Mouse (Mus musculus) ovary, adult 18-20 months (tissue): Measurements from ENCODE around the gene Pitpnm1.
"Not testable (repeated sequence)": the region's sequence is repeated elsewhere in the genome, so short reads cannot be mapped to it uniquely, and the experiment has no call there.

Experiments used
- DNase-seq: peaks from one replicate; pipeline ENCODE4 v3.0.0; 2022; ENCODE audit warnings: low spot score, mixed read lengths

Gene Pitpnm1

DNA sequence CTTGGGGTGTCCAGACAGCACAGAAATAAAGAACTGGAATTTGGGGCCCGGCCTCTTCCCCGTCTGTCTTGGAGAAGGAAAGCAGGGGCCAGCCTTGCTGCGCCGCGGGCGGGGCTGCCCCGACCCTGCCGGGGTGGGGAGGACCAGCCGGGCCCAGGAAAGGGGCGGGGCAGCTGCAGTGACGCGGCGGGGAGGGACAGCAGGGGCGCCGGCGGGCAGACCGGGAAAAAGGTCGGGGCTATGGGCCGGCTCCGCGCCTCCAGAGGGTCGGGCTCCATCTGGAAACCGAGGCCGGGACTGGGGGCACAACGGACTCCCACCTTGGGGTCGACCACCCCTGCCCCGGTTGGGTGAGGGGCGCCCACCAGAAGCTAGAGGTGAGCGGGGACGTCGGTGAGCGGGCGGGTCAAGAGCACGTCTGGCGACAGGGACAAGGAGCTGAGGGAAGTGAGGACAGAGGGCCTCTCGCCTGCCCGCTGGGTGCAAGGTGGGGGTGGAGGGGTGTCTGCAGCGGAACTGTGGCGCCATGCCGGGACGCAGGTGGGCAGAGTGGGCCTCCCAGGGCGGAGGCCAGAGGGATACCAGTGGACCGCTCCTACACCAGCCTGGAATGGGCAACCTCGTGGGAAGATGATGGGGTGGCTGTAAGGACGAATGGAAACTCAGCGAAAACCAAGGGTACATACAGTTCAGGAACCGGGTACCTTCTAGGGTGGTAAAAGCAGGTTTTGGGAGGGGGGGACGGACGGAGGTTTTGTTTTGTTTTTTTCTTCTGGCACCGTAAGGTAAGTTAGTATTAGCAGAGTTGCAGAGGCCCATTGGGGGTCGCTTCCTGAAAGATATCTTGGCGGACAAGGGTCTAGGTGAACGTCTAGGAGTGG is at the start of gene Pitpnm1:
TSS of gene Pitpnm1 (plus strand) at position 162 of the 881 bp plus-strand sequence.
- peak; percentile 63 for DNase-seq

DNA sequence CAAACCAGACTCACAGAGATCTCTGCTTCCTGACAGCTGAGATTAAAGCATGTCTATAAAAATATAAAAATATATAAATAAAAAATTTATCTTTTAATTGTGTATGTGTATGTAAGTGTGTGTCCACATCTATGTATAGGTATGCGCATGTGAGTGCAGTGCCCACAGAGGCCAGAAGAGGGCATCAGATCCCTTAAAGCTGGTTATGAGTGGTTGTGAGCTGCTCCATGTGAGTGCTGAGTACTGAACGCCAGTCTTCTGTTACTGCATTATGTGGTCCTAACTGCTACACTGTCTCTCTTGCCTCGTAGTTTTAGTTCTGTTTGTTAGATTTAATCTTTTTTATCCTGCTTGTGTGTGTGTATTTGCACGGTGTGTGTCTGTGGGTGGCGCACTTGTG is 48.8 kb upstream of the Pitpnm1 start:
- no peak for DNase-seq

GRCm38 (mm10) chr19:4051741-4052515 is 47.9 kb upstream of the Pitpnm1 start:
- no peak for DNase-seq

DNA sequence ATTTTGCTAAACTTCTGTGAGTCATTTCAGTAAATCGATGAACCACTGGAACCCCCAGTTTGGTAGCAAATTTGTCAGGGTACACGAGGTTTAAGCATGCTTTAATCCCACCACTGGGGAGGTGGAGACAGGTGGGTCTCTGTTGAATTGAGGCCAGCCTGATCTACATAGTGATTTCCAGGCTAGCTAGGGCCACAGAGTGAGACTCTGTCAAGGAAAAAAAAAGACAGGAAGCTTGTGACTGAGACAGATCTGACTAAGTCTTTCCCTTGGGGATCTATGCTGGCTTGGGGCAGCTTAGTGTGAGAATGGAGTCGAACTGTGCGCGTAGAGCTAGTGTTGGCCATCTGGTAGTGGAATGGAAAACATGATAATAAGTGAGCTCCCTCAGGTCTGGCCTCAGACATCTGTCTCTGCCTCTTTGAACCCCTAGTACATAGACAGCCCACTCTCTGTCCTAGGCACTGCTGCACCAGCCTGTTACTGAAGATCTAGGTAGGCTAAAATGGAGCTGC is 47.2 kb upstream of the Pitpnm1 start:
- DNase-seq: no peak

- no peak for DNase-seq
Measured at GRCm38 (mm10) chr19:4054613-4055012, 45.2 kb upstream of the Pitpnm1 start.

DNA sequence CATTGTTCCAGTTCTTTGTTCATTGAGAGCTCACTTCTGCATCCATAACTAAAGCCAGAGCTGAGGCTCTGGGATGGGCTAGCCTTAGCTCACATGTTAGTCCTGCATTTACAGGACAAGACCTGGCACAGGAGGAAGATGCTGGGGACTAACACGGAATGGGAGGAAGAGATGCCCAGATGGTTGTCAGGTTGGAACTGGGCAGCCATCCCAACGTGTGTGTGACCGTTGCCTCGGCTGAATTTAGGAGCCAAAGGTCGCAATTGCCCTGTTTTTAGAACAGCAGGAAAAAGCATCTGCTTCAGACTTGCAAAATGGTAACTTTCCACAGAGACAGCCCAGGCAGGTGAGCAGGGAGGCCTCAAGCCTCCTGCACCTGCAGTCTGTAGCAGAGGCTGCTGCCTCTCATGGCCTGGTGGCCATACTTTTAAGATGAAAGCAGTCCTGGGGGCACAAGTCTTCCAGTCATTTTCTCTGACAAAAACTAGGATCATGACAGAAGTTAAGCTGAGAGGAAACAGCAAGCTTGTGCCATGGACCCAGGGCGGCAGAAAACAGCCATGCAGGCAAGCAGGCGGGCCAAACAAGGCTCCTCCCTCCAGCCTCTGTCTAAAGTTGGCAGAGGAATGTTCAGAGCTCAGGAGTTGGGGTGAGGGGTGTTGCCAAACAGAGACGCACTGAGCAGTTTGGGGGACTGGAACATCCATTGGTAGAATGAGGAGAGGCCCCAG is 44.4 kb upstream of the Pitpnm1 start:
- DNase-seq: no peak

DNA sequence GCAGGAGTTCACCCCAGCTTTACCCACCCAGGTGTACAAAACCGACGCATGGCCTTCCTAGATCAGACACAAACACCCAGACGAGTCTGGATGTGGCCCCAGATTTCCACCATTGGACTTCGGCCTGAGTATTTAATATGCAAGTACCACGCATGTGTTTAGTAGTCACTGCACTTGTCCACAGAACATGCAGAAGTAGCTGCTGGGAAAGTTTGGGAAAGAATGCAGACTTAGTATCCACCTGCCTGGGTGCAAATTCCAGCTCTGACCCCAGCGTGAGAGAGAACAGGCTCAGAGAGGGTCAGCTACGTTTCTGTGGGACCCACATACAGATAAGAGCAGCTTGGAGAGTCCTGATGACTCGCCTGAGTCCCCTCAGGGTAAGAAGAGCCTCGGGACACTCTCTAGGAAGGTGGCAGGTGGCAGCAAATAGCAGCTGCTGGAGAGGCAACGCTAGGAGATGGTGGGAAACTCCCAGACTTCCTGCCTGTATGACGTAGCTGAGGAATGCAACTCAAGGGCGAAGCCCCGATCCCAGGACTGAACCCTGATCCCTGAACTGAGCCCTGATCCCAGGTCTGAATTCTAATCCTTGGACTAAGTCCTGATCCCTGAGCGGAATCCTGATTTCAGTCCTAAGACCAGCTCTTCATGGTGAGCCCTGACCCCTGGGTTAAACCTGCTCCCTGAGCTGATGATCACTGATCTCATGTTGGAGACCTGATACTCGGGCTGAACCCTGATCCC is 43.7 kb upstream of the Pitpnm1 start:
- no peak for DNase-seq

- no peak for DNase-seq
Measured at GRCm38 (mm10) chr19:4056727-4057126, 43.1 kb upstream of the Pitpnm1 start.

DNA sequence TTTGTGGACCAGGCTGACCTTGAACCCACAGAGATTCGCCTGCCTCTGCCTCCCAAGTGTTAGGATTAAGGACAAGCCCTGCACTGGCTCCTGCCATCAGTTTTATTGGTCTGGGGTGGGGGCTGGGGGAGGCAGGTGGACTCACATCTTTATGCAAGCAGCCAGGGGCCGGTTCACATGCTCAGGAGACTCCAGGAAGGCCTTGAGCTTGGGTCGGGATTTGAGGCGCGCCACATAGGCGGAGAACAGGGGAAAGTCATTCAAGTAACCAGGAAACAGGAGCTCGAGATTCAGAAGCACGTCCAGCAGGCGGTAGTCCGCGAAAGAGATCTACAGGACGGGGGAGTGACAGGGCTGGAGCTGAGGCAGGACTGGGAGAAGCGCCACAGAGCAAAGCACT is 42.4 kb upstream of the Pitpnm1 start:
- DNase-seq: no peak

DNA sequence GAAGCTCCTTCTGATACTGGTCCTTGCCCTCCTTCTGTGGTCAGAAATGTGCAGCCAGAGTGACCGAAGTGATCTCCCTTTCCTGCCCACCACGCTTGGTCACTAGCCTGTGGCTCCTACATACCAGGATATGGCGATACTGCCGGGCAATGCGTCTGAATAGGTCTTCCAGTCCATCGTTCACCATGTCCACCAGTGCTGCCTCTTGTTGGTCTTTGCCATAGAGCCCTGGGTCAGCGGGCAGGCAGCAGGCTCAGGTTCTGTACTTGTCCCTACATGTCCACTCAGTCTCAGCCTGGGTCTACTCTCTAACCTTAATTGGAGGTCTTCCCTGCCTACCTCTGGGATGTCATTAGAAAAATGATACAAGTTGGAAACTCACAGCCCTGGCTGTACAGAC is 41.8 kb upstream of the Pitpnm1 start:
- DNase-seq: no peak

DNA sequence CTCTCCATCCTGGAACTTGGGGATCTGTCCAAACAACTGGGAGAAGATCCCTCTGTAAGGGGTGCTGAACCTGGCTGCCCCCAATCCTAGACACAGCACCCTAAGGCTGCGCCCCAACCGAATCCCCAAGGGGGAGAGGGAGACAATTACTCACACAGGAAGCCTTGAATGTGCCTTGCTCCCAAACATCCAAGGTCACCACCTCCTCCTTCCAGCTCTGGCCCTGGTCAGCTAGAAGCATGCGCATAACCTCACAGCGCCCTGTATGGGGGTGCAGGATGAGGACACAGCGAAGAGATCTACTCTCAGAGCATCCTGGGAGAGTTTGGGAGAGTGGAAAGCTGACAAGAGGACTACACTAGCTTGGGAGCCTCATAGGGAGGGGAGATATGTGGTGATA is 41.2 kb upstream of the Pitpnm1 start:
- peak; percentile 60 for DNase-seq

GRCm38 (mm10) chr19:4059069-4059740 is 40.6 kb upstream of the Pitpnm1 start, which contains the start of gene Gstp3:
TSS of gene Gstp3 (minus strand) at chr19:4059569.
- no peak for DNase-seq

GRCm38 (mm10) chr19:4060044-4060898 is 39.5 kb upstream of the Pitpnm1 start:
- DNase-seq: not testable (repeated sequence)

- DNase-seq: no peak
Measured at GRCm38 (mm10) chr19:4060899-4061465, 38.8 kb upstream of the Pitpnm1 start.

DNA sequence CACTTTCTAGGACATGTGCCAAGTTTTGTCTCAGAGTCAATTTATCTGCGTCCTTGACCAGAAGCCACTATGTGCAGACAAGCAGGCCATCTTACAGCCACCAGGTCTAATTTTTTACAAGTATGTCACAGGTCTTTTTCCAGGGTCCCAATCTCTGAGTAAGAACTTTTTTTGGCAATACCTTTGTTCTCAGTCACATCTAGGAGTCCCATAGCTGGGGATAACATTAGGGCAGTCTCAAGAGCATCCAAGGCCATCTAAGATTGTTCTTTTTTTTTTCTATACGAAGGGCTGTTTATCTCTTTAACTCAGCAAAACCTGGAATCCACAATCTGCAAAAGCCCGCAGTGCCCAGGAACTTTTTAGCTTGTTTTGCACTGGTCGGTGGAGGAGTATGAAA is 36.4 kb upstream of the Pitpnm1 start:
- DNase-seq: not testable (repeated sequence)

DNA sequence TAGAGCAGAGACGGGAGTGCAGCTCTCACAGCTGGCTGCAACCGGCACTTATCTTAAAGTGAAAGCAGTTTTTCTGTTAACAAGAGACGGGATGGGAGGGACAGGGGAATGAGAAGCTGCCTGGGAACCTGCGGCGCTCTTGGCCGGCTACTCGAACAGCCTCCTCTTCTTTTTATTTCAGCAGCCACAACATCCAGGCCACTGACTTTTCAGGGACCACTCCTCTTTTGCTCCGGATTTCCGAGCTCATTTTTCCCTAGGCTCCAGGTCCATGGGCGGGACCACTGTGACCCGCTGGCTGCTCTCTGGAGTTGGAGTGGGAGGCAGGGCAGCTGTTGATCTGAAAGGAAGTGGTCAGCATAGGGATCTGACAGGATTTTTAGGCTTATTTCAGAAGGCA is 35.3 kb upstream of the Pitpnm1 start:
- not testable (repeated sequence) for DNase-seq

- DNase-seq: no peak
Measured at GRCm38 (mm10) chr19:4066280-4066679, 33.5 kb upstream of the Pitpnm1 start.

GRCm38 (mm10) chr19:4066877-4067276 is 32.9 kb upstream of the Pitpnm1 start:
- no peak for DNase-seq

DNA sequence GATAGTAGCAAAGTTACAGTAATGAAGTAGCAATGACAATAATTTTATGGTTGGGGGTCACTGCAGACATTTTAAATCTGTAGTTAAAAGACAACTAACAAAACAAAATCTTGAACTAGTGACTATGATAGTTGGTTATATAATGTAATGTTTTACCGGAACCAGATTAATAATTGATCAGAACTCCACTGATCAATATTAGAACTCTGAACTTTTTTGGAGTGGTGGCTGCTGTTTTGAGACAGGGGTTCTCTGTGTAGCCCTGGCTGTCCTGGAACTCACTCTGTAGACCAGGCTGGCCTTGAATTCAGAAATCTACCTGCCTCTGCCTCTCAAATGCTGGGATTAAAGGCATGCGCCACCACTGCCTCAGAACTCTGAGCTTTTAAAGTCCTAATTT is 31.6 kb upstream of the Pitpnm1 start:
- DNase-seq: not testable (repeated sequence)
